ENCODE assay signal across 8 mouse cellular contexts in genomic region chr11:115491356-115492083, GRCm38 (mm10). TPM values are rescaled to one million over a fixed set of nuclear protein-coding genes. Genes with fewer than 3 reads are reported as not detected.
A peak's percentile ranks its signal among the peaks of the same experiment; 100 is the strongest.
DNase-seq lines count a peak whose midpoint lies in the region; ATAC-seq and TF ChIP-seq lines count a peak whose summit lies in the region.

Gene Nt5c (minus strand): TSS chr11:115491862.

- intact Hi-C loops in heart, adult 2 months (cut with DNase I), result loop anchor here (2.0 to 5.0 kb wide), 3 partner anchors 21 to 121 kb away; partner anchors contain the start of gene Mif4gd

- no peaks in the 10 kb centered on the region for H3K9me3 ChIP-seq in embryonic facial prominence, embryonic 14.5 days (ENCODE audit: control insufficient read depth, low read length)
- no peaks in the 10 kb centered on the region for H3K9me3 ChIP-seq in limb, embryonic 12.5 days
- H3K9me3 ChIP-seq in midbrain, embryonic 14.5 days (ENCODE audit: control insufficient read depth, low read length), result no peaks in the 10 kb centered on the region

- peak within 1 kb of the TSS; percentile 78 for H3K27ac ChIP-seq in embryonic facial prominence, embryonic 14.5 days (replicated peaks; ENCODE audit: low read depth, low read length)
- peak within 1 kb of the TSS; percentile 38 for H3K27ac ChIP-seq in heart, adult 2 months
- H3K27ac ChIP-seq in limb, embryonic 12.5 days, result peak within 1 kb of the TSS; percentile 87
- peak within 1 kb of the TSS; percentile 87 for H3K27ac ChIP-seq in midbrain, embryonic 14.5 days (replicated peaks; ENCODE audit: low read depth, low read length)

- peak within 1 kb of the TSS; percentile 80 for H3K4me2 ChIP-seq in embryonic facial prominence, embryonic 14.5 days (ENCODE audit: low read depth, low read length)
- peak within 1 kb of the TSS; percentile 76 for H3K4me2 ChIP-seq in limb, embryonic 12.5 days
- H3K4me2 ChIP-seq in midbrain, embryonic 14.5 days (ENCODE audit: low read length), result peak within 1 kb of the TSS; percentile 70

- peak within 1 kb of the TSS; percentile 69 for H3K4me3 ChIP-seq in embryonic facial prominence, embryonic 14.5 days (ENCODE audit: low read depth, low read length)
- peak within 1 kb of the TSS; percentile 79 for H3K4me3 ChIP-seq in heart, adult 2 months
- peak within 1 kb of the TSS; percentile 71 for H3K4me3 ChIP-seq in limb, embryonic 12.5 days (replicated peaks)
- H3K4me3 ChIP-seq in midbrain, embryonic 14.5 days (replicated peaks; ENCODE audit: low read depth, low read length), result peak within 1 kb of the TSS; percentile 59

- no peaks in the 10 kb centered on the region for H3K27me3 ChIP-seq in embryonic facial prominence, embryonic 14.5 days (replicated peaks; ENCODE audit: control insufficient read depth, insufficient read depth, low read length)
- no peaks in the 10 kb centered on the region for H3K27me3 ChIP-seq in heart, adult 2 months (ENCODE audit: control insufficient read depth, insufficient read depth, low read length)
- H3K27me3 ChIP-seq in limb, embryonic 12.5 days, result no peaks in the 10 kb centered on the region
- no peaks in the 10 kb centered on the region for H3K27me3 ChIP-seq in midbrain, embryonic 14.5 days (ENCODE audit: control insufficient read depth, insufficient read depth, low read length)

- ATAC-seq in embryonic facial prominence, embryonic 14.5 days (ENCODE audit: low read depth), result peak; percentile 86
- ATAC-seq in limb, embryonic 12.5 days (ENCODE audit: insufficient number of reproducible peaks, insufficient read depth, low FRiP score, low TSS enrichment, low read depth), result peak; percentile 71
- peak; percentile 90 for ATAC-seq in midbrain, embryonic 14.5 days (ENCODE audit: low FRiP score, low TSS enrichment)

- H3K79me2 ChIP-seq in heart, adult 2 months (replicated peaks; ENCODE audit: control insufficient read depth, insufficient read depth, low read length), result no peaks in the 10 kb centered on the region

- H3K9ac ChIP-seq in embryonic facial prominence, embryonic 14.5 days (ENCODE audit: low read depth, low read length), result peak within 1 kb of the TSS; percentile 70
- H3K9ac ChIP-seq in heart, adult 2 months (ENCODE audit: low read depth, low read length), result peak within 1 kb of the TSS; percentile 82
- peak within 1 kb of the TSS; percentile 72 for H3K9ac ChIP-seq in limb, embryonic 12.5 days (replicated peaks)
- peak within 1 kb of the TSS; percentile 74 for H3K9ac ChIP-seq in midbrain, embryonic 14.5 days (replicated peaks; ENCODE audit: low read length)

- DNase-seq in 416B (ENCODE audit: low read depth), result peak; percentile 87
- DNase-seq in adrenal gland, postnatal 4 days (ENCODE audit: low spot score in 2 of 2), result peak; percentile 53 to 66
- DNase-seq in embryonic facial prominence, embryonic 14.5 days (ENCODE audit: low spot score), result peak; percentile 89
- peak; percentile 86 to 89 for DNase-seq in heart, adult 2 months
- DNase-seq in kidney, adult 8-10 months, result peak; percentile 76 to 81
- peak; percentile 88 for DNase-seq in midbrain, embryonic 14.5 days
- peak; percentile 75 for DNase-seq in spleen, adult 12 weeks (ENCODE audit: low spot score)

- no peak for TF ChIP-seq EP300 in heart, adult 2 months (IDR thresholded peaks at IDR 0.05; ENCODE audit: insufficient read depth, low read depth, low read length)

- peaks cover 12% of the 10 kb centered on the region; the same call in 1 of the 2 replicates for H3K4me1 ChIP-seq in embryonic facial prominence, embryonic 14.5 days (ENCODE audit: control insufficient read depth, insufficient read depth, low read length)
- peaks cover 2% of the 10 kb centered on the region for H3K4me1 ChIP-seq in heart, adult 2 months (ENCODE audit: control insufficient read depth, insufficient read depth, low read length)
- peaks cover 9% of the 10 kb centered on the region for H3K4me1 ChIP-seq in limb, embryonic 12.5 days (replicated peaks)
- H3K4me1 ChIP-seq in midbrain, embryonic 14.5 days (ENCODE audit: control insufficient read depth, insufficient read depth, low read length), result peaks cover 17% of the 10 kb centered on the region; the same call in 1 of the 2 replicates

- H3K36me3 ChIP-seq in embryonic facial prominence, embryonic 14.5 days (ENCODE audit: control insufficient read depth, insufficient read depth, low read length), result peaks cover 12% of the 10 kb centered on the region; the same call in 1 of the 2 replicates
- H3K36me3 ChIP-seq in heart, adult 2 months (ENCODE audit: control insufficient read depth, insufficient read depth, low read length), result no peaks in the 10 kb centered on the region
- peaks cover 13% of the 10 kb centered on the region; the same call in 1 of the 2 replicates for H3K36me3 ChIP-seq in limb, embryonic 12.5 days
- H3K36me3 ChIP-seq in midbrain, embryonic 14.5 days (ENCODE audit: control insufficient read depth, insufficient read depth, low read length), result peaks cover 22% of the 10 kb centered on the region

- TF ChIP-seq POLR2A in heart, adult 2 months (IDR thresholded peaks at IDR 0.05; ENCODE audit: insufficient read depth, low read depth, low read length), result peak; percentile 66

- WGBS in embryonic facial prominence, embryonic 14.5 days, result under 1% methylated on average over 30 of the region's 43 CpGs
- WGBS in heart, adult 2 months, result under 1% methylated on average over 43 of the region's 43 CpGs
- WGBS in limb, embryonic 12.5 days, result under 1% methylated on average over 43 of the region's 43 CpGs
- WGBS in midbrain, embryonic 14.5 days, result under 1% methylated on average over 43 of the region's 43 CpGs

- peak; percentile 88 for TF ChIP-seq CTCF in heart, adult 2 months (IDR thresholded peaks at IDR 0.05)

RNA-seq across cellular contexts. Expression of gene Nt5c, which starts in this region (rescaled TPM):
- total RNA-seq in adrenal gland, postnatal 4 days (2021), result 100 to 1,000 TPM in 1 of 2 experiments, 10 to 100 TPM in 1; 91.6 to 113 TPM
- polyA plus RNA-seq in embryonic facial prominence, embryonic 14.5 days (2014; fragmentation: Nextera tagmentation; extraction: Ambion mirVana), result 70.9 and 74.8 TPM in 2 replicates
- 10 to 100 TPM; 10.9 to 12.9 TPM for total RNA-seq in heart, adult 2 months (2021)
- 11.7 and 12.4 TPM in 2 replicates for polyA plus RNA-seq in heart, adult 2 months (2012; rRNA removed)
- 66.2 and 78.2 TPM in 2 replicates for polyA plus RNA-seq in limb, embryonic 12.5 days (2016; fragmentation: Nextera tagmentation; extraction: Ambion mirVana)
- polyA plus RNA-seq in midbrain, embryonic 14.5 days (2014; fragmentation: Nextera tagmentation; extraction: Ambion mirVana), result 93.9 and 110 TPM in 2 replicates

Comparison
In these comparisons a context has a peak if more than half of its experiments do, and no peak if none do; other contexts are left out.
1. Peak in every context shown above with its lines: DNase-seq, ATAC-seq, H3K4me3 ChIP-seq and H3K27ac ChIP-seq.
2. RNA of gene Nt5c (total RNA-seq): 91.6 to 113 TPM in adrenal gland, postnatal 4 days; 10.9 to 12.9 TPM in heart, adult 2 months; every median in the first group is over 4 times any median in the second.